ENCODE assay signal across 15 mouse cellular contexts in the genomic region with DNA sequence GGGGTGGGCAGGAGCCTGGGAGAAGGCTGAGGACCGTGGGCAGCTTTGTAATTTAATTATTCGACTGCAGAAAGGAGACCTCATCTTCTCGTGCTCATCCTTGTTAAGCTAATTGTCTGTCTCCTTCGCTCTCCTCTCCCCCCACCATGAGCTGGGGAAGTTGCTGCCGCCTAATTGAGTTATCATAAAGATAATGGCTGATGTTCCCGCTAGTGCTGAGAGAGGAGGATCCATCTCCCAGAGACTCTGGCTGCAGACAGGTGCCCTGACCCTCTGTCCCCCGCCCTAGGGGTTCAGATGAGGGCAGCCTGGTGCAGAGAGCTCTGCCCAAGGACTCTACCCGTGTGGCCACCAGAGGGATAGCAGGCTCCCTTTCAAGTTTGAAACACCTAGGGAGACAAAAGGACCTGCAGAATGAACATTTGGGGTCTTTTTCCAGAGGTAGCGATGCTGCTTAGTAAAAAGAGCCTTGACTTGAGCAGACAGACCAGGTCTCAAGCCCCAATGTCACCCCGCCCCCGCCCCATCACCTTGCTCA.
DNase-seq lines count a peak whose midpoint lies in the region; ATAC-seq and TF ChIP-seq lines count a peak whose summit lies in the region.
"Had no signal": no experiment of that assay in that cellular context is flagged by ENCODE, and none has a peak within 500 bp of the region (broad histone marks: within the 10 kb centered on the region; RNA-seq: fewer than 3 reads in every experiment).

No protein-coding gene starts in this region.

- no peaks in the 10 kb centered on the region for H3K4me1 ChIP-seq in intestine, postnatal 0 days (replicated peaks; ENCODE audit: control insufficient read depth, insufficient read depth, low read length)
- peaks cover 8% of the 10 kb centered on the region; the same call in 1 of the 2 replicates for H3K4me1 ChIP-seq in intestine, embryonic 15.5 days (replicated peaks)
- H3K4me1 ChIP-seq in forebrain, embryonic 15.5 days, result peaks cover 20% of the 10 kb centered on the region
- peaks cover 26% of the 10 kb centered on the region for H3K4me1 ChIP-seq in midbrain, embryonic 15.5 days
- no peaks in the 10 kb centered on the region for H3K4me1 ChIP-seq in liver, embryonic 11.5 days (replicated peaks; ENCODE audit: control insufficient read depth, insufficient read depth, low read length)

- H3K4me3 ChIP-seq in intestine, postnatal 0 days (ENCODE audit: low read depth, low read length), result no peak overlapping the region
- H3K4me3 ChIP-seq in intestine, embryonic 15.5 days (replicated peaks), result no peak overlapping the region
- H3K4me3 ChIP-seq in forebrain, embryonic 15.5 days, result no peak overlapping the region
- no peak overlapping the region for H3K4me3 ChIP-seq in midbrain, embryonic 15.5 days
- H3K4me3 ChIP-seq in liver, embryonic 11.5 days (ENCODE audit: low read depth, low read length), result no peak overlapping the region
- H3K4me3 ChIP-seq: heart, embryonic 13.5 days; limb, embryonic 10.5 days; liver, embryonic 12.5 days had no signal

- H3K9ac ChIP-seq in intestine, postnatal 0 days (ENCODE audit: low read depth, low read length), result no peak overlapping the region
- no peak overlapping the region for H3K9ac ChIP-seq in intestine, embryonic 15.5 days
- H3K9ac ChIP-seq in forebrain, embryonic 15.5 days (replicated peaks), result no peak overlapping the region
- no peak overlapping the region for H3K9ac ChIP-seq in midbrain, embryonic 15.5 days
- H3K9ac ChIP-seq in liver, embryonic 11.5 days (ENCODE audit: low read depth, low read length), result no peak overlapping the region
- H3K9ac ChIP-seq: heart, embryonic 13.5 days; liver, embryonic 12.5 days; lung, embryonic 14.5 days had no signal

- peak; percentile 26; the same call in 1 of the 2 replicates for TF ChIP-seq CTCF in intestine, postnatal 0 days (IDR thresholded peaks at IDR 0.05; ENCODE audit: low read depth)

- 56% methylated on average over 11 of the region's 11 CpGs for WGBS in intestine, postnatal 0 days
- WGBS in intestine, embryonic 15.5 days, result 57% methylated on average over 11 of the region's 11 CpGs
- 43% methylated on average over 11 of the region's 11 CpGs for WGBS in forebrain, embryonic 15.5 days
- 43% methylated on average over 11 of the region's 11 CpGs for WGBS in midbrain, embryonic 15.5 days
- 50% methylated on average over 11 of the region's 11 CpGs for WGBS in liver, embryonic 11.5 days

- no peak overlapping the region for H3K4me2 ChIP-seq in intestine, postnatal 0 days (replicated peaks; ENCODE audit: low read depth)
- H3K4me2 ChIP-seq in intestine, embryonic 15.5 days (replicated peaks), result no peak overlapping the region
- no peak overlapping the region for H3K4me2 ChIP-seq in forebrain, embryonic 15.5 days (replicated peaks)
- no peak overlapping the region for H3K4me2 ChIP-seq in midbrain, embryonic 15.5 days
- H3K4me2 ChIP-seq in liver, embryonic 11.5 days, result no peak overlapping the region
- H3K4me2 ChIP-seq: heart, embryonic 13.5 days; liver, embryonic 12.5 days; lung, embryonic 14.5 days had no signal

- H3K27me3 ChIP-seq in intestine, postnatal 0 days (replicated peaks; ENCODE audit: control insufficient read depth, insufficient read depth, low read length), result no peaks in the 10 kb centered on the region
- H3K27me3 ChIP-seq in intestine, embryonic 15.5 days (replicated peaks), result no peaks in the 10 kb centered on the region
- no peaks in the 10 kb centered on the region for H3K27me3 ChIP-seq in forebrain, embryonic 15.5 days
- H3K27me3 ChIP-seq in midbrain, embryonic 15.5 days (replicated peaks), result no peaks in the 10 kb centered on the region
- H3K27me3 ChIP-seq in liver, embryonic 11.5 days (replicated peaks; ENCODE audit: control insufficient read depth, insufficient read depth, low read length), result no peaks in the 10 kb centered on the region
- H3K27me3 ChIP-seq: liver, embryonic 12.5 days had no signal

- ATAC-seq in intestine, postnatal 0 days, result no peak
- no peak for ATAC-seq in intestine, embryonic 15.5 days
- no peak for ATAC-seq in forebrain, embryonic 15.5 days (replicated peaks)
- no peak for ATAC-seq in midbrain, embryonic 15.5 days (replicated peaks)
- no peak for ATAC-seq in liver, embryonic 11.5 days (replicated peaks; ENCODE audit: low FRiP score)
- ATAC-seq: liver, embryonic 12.5 days had no signal

- peak; percentile 76 for DNase-seq in MN1 (ENCODE audit: low spot score)
- no peak for DNase-seq in liver, embryonic 11.5 days (ENCODE audit: low spot score)
- DNase-seq in heart, postnatal 4 days, result no peak
- DNase-seq: cerebellum, postnatal 14 days; heart, adult 11 months; lung, embryonic 14.5 days; right cerebral cortex, adult 18-20 months; thymus, postnatal 14 days had no signal

- no peaks in the 10 kb centered on the region for H3K36me3 ChIP-seq in intestine, postnatal 0 days (ENCODE audit: control insufficient read depth, insufficient read depth)
- H3K36me3 ChIP-seq in intestine, embryonic 15.5 days, result no peaks in the 10 kb centered on the region
- peaks cover 19% of the 10 kb centered on the region for H3K36me3 ChIP-seq in forebrain, embryonic 15.5 days
- H3K36me3 ChIP-seq in midbrain, embryonic 15.5 days (replicated peaks), result 0 out of 2 replicates have a peak, but pooled peaks cover 5% of the 10 kb centered on the region
- no peaks in the 10 kb centered on the region for H3K36me3 ChIP-seq in liver, embryonic 11.5 days (ENCODE audit: control insufficient read depth, insufficient read depth, low read length)
- H3K36me3 ChIP-seq: heart, embryonic 13.5 days; limb, embryonic 10.5 days; liver, embryonic 12.5 days had no signal

- H3K9me3 ChIP-seq in intestine, postnatal 0 days (ENCODE audit: control insufficient read depth), result no peaks in the 10 kb centered on the region
- no peaks in the 10 kb centered on the region for H3K9me3 ChIP-seq in intestine, embryonic 15.5 days
- no peaks in the 10 kb centered on the region for H3K9me3 ChIP-seq in forebrain, embryonic 15.5 days
- no peaks in the 10 kb centered on the region for H3K9me3 ChIP-seq in midbrain, embryonic 15.5 days
- H3K9me3 ChIP-seq in liver, embryonic 11.5 days (ENCODE audit: control insufficient read depth, low read length), result no peaks in the 10 kb centered on the region
- H3K9me3 ChIP-seq: heart, embryonic 13.5 days; limb, embryonic 10.5 days; liver, embryonic 12.5 days had no signal

- H3K27ac ChIP-seq in intestine, postnatal 0 days (ENCODE audit: low read depth, low read length), result no peak overlapping the region
- no peak overlapping the region for H3K27ac ChIP-seq in intestine, embryonic 15.5 days
- 0 out of 2 replicates have a peak overlapping the region, but pooled peaks have one; percentile 20 for H3K27ac ChIP-seq in forebrain, embryonic 15.5 days (replicated peaks)
- H3K27ac ChIP-seq in midbrain, embryonic 15.5 days, result peak overlapping the region; percentile 54
- no peak overlapping the region for H3K27ac ChIP-seq in liver, embryonic 11.5 days (ENCODE audit: low read depth, low read length)
- H3K27ac ChIP-seq: heart, embryonic 13.5 days; limb, embryonic 10.5 days; liver, embryonic 12.5 days had no signal

Comparison
In these comparisons a context has a peak if more than half of its experiments do, and no peak if none do; other contexts are left out.
1. H3K27ac ChIP-seq: peak in forebrain, embryonic 15.5 days (single experiment) and midbrain, embryonic 15.5 days (single experiment); none in intestine, postnatal 0 days (single experiment), intestine, embryonic 15.5 days (single experiment) and liver, embryonic 11.5 days (single experiment).